Mouse (Mus musculus) megakaryocyte progenitor cell, adult 5-6 weeks (primary cell): ENCODE data around the gene Pth2. TPM values are rescaled to one million over a fixed set of nuclear protein-coding genes. Genes with fewer than 3 reads are reported as not detected.
A peak's percentile ranks its signal among the peaks of the same experiment; 100 is the strongest.

ENCODE experiments used
- ATAC-seq: replicated peaks from 2 replicates; pipeline ENCODE4 v1.8.0; 2016; ENCODE audit warnings: mild to moderate bottlenecking, moderate TSS enrichment, inconsistent platforms; ENCODE audit not compliant: poor library complexity
- total RNA-seq, 2 experiments: library from RNA; stranded (forward) in 1 of 2; stranded (reverse) in 1 of 2; fragments of 157-497, 149-512 nt in 1 of 2; fragments of 200-1000 nt in 1 of 2; gene quantifications; 2 replicates each; pipeline versions ENCODE4 v1.2.3 to v1.2.4; 2015 to 2017

The Pth2 gene
- total RNA-seq, 2 experiments from 2014 or later, result not detected

DNA sequence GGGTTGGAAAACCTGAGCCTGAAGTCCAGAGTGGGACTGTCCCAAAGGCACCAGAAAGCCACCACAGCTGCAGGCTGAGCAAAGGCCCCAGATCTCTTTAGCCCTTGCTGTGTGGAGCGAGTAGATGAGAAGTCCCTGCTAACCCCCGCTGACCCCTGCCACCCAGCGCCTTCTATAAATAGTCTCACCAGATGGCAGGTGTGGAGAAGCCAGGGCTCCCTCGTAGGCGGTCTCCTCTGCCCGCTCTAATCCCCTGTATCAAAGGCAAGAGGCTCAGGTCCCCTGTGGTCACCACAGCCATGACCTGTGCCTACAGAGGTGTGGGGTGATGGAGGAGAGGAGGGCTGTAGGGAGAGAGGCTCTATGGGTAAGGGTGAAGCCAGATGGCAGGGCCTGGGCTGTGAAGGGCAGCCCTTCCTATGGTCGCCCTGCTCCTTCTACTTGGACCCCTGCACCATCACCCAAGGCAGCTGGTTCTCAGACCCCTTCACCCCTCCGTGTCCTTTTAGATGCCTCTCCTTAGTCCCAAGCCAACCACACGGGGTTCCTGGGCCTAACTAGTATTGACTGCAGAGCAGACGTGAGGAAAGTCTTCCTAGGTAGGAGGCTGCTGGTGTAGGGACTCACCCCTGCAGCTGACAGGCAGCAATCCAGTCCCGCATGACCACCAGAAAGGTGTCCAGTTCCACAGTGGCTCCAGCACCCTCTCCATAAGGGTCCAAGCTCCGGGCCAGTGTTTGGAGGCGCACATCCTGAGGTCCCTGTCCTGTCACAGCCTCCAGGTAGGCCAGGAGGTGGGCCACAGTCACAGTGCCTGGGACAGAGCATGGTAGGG is 14.8 kb downstream of the Pth2 start:
- no peak for ATAC-seq

DNA sequence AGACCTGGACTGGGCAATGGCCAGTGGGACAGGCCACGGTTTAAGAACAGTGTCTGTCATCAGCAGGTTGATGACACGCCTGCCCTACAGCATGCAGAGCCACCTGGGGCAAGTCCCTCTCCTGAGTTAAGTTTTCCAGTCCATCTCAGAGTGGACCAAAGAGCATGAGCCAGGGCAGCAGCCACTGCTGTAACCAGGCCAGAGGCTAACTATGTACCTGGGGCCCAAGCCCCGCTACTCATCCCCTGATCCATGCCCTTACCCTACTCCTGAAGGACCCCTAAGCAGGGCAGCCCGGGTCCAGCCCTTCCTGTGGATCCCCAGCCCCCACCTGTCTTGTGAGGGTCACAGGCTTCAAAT is 15.4 kb downstream of the Pth2 start:
- ATAC-seq, result no peak

DNA sequence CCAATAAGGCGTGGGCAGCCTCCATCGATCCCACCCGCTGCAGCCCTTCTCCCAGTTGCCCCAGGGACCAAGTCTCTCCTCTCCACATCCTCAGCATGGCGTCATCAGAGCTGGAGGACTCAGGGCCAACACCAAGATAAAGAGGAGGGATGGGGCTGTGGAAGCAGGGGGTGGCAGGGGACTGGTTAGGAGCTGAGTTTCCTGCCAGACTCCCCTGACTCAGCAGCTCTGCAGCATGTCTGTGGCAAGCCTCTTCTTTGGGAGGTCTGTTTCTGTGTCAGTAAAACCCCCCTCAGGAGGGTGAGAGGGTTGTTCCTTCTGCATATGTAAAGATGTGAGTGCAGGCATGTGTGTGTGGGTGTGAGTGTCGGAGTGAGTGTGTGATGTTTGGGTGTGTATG is 16.2 kb downstream of the Pth2 start:
- ATAC-seq, result 0 out of 2 replicates have a peak, but pooled peaks have one; percentile 14

DNA sequence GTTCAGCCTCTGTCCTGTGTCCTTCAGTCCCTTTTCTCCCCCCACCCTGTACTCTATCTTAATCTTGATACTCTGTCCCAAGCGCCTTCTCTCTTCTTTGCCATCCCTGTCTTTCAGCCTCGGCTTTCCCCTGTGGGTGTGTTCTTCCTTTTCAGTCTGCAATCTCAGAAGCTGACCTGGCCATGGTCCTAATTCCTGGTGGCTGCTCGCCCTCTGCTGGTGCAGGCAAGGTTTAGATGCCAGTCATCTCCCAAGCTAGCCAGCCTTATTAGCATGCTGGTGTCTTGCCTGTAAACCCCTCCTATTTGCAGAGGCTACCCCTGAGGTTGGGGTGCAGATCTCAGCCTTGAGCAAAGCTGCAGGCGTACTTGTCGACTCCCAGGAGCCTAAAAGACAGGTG is 17.6 kb downstream of the Pth2 start:
- peak; percentile 81 for ATAC-seq

DNA sequence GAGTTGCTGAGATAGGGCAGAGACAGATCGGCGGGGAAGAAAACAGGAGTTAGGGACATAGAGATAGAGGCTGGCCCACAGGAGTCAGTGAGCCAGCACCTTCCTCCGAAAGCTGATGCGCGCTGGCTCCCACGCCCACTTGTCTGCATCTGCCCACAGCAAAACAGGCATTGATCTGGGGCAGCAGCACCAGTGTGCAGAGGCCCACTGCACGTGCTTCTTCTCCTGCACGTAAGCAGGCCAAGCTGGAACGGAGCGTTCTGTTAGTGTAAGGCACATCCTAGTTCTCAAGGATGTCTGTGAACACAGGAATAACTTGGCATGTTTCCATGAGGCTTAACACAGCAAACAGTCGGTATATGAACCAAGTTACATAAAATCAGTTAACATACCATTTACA is 18.2 kb downstream of the Pth2 start:
- ATAC-seq, result no peak

DNA sequence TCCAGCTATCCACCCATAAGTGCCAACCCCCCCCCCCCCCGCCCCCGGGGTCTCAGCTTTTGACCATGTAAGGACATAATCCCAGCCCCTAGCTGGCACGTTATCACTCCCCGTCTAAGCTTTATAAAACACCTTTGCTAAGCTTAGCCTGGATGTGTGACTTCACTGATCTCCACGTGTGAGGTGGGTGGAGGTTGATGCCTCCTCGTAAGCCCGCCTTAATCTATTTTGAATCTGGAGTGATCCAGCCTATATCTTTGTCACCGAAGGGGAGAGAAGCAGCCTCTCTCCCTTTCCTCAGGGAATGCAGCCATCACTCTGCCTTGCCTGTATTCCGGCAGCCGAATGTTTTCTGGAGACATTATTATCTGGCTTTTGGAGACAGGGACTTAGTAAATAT is 21.9 kb downstream of the Pth2 start:
- no peak for ATAC-seq

DNA sequence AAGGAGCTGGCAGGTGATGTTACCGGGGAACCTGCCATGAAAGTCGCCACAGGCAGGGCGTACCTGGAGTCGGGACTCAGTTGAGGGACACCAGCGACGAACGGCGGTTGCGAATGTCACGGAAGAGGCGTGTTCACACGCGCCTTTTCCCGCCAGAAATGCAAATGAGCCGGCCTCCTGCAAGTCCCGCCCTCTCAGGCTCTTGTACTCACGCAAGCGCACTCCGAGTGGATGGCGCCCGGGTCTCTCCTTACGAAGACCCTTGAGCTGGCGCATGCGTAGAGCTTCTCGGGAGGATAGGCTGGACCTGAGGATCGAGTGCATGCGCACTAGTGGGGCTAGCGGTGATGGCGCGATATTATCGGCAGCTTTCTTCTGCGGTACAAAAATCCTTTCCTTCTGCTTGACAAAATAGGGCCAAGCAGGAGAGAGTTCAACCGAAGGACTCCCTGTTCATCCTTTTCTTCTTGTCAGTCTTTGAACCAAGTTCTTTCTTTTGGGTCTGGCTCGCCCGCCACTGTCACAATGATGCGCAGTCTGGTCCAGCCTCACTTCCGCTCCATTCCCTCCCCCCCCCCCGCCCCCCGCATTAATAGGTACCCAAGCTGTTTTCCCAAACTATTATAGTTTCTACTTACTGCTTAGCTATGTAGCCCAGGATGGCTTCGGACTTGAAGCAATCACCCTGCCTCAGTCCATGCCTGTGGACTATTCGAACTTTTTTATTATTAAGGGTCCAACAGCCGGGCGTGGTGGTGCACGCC is 23.8 kb downstream of the Pth2 start, which contains the start of gene Ccdc155:
Gene Ccdc155 (minus strand): TSS at position 513 of the 764 bp plus-strand sequence.
- ATAC-seq, result peak; percentile 96

DNA sequence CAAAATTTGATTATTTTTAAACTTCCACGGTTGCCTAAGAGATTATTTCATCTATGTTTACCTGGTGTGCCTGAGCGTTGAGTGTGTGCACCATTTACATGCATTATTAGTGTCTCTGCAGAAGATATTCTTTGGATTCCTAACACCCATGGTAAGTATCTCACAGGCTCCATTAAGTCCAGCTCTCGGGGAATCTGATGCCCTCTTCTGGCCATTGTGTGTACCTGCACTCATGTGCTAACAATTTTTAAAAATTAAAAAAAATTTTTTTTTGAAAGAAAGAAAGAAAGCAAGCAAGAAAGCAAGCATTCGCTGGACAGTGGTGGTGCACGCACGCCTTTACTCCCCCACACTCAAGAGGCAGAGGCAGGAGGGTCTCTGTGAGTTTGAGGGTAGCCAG is 27.5 kb downstream of the Pth2 start:
- ATAC-seq, result no peak

DNA sequence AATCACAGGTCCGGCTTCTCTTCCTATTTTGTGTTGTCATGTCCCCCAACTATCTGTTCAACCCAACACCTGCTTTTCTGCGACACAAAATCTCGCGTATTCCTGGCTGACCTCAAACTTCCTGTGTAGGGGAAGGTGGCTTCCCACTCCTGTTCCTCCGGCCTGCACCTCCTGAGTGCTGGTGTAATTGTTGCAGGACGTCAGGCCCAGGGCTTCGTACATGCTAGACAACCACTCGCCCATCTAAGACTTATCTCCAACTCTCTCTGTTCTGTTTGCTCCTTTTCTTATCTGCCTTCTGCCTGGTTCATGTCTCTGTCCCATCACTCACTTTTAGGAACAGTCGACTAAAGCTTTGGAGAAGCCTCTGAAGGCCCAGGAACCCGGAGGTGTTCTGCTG is 30.3 kb downstream of the Pth2 start:
- ATAC-seq, result peak; percentile 21

DNA sequence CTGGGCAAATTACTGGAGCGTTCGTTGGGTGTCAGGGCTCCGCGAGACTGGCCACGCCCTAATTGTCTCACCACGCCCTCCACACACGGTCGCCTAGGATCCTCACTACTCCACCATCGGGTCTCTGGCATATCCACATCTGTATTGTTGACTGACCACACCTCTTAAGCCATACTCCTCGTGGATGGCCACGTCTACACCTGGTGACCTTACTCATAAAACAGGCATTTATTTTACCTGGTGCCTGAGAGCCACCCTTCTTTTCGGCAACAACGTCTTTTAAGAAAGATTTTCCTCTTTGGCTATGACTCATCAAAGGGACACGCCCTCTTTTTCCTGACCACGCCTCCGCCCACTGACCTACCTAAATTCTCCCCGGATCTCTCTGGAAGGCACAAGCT is 31.1 kb downstream of the Pth2 start, which contains the start of gene Dkkl1:
Gene Dkkl1 (minus strand): TSS at position 297 of the 401 bp plus-strand sequence.
- peak; percentile 87 for ATAC-seq

DNA sequence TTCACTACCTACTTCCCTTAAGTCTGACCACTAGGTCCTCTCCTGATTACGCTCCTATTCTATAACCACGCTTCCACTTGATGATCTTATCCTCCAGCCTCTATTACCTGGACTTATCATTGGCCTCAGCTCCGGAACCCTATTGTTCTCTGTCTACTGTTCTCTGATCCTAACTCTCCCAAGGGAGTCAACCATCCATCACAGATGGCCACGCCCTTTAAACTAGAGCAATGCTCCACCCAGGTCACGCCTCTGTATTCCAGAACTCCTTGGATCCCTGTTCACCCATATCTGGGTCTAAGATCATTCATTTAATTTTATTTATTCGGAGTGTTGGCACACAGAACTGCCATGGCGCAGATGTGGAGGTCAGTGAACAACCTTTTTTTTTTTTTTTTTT is 31.6 kb downstream of the Pth2 start:
- ATAC-seq, result no peak

DNA sequence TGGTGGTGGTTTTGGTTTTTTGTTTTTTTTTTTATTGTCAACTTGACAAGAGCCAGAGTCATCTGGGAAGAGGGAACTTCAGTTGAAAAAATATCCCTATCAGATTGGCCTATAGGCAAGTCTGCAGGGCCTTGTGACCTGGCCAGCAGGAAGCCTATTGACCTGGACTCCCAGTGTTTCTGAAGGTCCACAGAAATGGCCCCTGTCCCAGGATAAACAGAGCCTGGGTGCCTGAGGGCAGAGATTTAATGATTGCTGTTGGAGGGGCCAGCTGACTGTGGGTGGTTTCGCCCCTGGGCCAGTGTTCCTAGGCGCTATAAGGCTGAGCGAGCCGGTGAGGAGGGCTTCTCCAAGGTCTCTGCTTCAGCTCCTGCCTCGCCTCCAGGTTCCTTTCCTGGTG is 32.9 kb downstream of the Pth2 start:
- ATAC-seq, result no peak

DNA sequence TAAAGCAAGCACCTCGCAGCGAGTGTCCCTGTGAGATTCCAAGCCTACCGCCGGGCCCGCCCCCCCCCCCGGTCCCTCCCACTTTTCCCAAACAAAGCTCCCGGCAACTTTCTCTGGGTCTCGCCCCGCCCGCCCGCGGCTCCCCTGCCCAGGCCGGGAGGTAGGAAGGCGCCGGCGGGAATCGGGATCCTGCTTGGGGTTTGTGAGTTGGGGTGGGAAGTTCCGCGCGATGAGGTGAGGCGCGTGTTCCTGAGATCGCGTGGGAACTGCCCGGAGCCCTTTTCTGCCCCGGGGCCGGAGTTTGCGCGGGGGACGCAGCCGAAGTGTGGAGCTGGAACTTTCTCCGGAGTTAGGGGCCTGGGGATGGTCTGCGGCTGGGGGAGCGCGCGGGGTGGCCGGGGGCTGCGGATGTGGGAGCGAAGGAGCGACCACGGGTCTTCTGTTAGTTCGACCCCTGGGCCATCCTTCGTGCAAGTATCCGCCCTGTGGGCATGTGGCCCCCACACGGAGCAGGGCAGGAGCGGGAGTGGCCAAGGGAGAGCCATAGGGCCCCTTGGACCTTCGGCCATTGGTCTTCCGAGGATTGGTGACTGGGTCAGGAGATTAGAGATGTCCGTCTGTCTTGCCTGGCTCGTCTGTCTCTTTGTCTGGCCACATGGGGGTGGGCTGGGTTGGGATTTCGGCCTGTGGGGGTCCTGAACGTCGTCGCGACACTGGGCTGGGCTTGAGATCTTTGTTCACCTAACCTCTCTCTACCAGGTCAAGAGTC is 35.1 kb downstream of the Pth2 start, which contains the start of gene Tead2:
Gene Tead2 (plus strand): TSS at position 81 of the 769 bp plus-strand sequence.
- ATAC-seq, result no peak

DNA sequence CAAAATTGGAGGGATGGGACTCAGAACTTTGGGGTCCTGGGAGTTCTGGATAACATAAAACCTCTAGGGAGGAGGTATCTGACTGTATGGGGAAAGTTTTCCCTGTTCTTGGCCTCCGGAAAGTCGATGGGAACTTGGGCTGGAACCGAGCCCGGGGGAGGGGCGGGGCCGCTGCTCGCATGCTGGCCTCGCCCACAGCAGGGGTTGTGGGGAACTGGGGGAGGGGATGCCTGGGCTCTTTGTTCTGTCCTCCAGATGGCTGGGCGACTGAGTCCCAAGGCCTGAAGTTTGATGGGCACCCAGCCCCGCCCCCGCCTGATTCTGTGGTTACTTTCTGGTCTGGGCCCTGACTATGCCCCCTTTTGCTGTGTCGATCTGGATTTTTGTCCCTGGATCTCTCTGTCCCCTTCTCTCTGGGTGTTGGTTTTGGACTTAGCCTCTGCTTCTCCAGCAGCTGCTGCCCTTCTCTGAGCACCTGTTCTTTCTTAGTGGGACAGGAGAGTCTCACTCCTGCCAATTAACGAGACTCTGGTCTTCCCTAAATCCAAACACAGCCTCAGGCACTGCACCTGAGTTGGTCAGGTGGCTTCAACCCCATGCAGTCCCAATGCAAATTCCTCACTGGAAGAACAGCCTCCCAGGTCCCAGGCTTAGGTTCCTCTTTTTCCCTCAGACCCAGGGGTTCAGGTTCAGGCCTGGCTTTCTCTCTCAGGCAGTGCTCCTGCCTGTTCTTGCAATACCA is 35.8 kb downstream of the Pth2 start:
- ATAC-seq, result 0 out of 2 replicates have a peak, but pooled peaks have one; percentile 7

DNA sequence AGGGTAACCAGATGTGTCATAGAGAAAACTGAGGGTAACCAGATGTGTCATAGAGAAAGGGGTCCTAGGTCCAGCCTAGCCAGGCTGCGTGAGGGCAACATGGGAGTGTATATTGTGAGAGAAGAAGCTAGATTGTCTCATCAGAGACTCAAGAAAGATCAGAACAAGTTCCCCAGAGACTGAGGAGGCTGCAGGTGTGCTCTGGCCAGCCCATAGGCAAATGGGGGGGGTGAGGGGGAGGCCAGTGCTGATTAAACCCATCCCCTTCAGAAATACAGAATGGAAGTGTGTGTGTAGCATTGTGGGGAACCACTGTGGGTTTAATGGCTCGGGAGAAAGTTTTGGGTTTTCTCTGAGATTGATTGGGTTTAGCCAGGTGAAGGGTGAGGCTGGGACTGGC is 40.9 kb downstream of the Pth2 start:
- ATAC-seq, result no peak

DNA sequence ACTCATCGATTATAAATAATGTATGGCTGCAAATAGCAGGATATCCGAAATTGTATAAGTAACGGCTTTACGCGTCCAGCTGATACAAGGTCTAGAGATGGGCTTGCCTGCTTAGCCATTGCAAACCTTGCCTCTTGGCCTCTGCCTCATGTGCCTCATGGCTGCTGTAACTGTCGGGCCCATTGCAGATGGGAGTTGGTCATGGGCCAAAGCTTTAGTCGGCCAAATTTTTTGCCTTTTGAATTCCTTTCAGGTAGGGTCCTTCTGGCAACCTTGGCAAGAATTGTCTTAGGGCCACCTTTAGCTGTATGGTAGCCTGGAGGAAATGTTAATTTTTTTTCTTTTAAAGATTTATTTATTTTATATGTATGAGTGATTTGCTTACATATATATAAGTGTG is 44.0 kb downstream of the Pth2 start:
- no peak for ATAC-seq

DNA sequence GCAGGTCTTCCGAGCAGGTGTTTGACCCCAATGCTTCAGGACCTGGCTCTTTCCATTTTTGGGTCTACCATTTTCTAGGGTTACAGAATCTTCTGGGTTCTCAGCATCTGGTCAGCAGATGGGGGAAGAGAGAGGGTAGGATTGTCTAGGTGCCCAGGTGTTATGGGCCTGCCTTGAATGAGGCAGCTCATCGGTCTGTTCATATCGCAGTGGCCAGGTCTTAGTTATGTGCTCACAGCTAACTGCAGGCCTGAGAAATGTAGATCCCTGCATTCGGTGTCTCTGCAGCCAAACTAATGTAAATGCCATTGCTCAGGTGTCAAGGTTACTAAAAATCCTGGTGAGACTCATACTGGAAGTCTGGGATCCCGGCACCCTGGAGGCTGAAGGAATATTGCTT is 45.6 kb downstream of the Pth2 start:
- no peak for ATAC-seq

DNA sequence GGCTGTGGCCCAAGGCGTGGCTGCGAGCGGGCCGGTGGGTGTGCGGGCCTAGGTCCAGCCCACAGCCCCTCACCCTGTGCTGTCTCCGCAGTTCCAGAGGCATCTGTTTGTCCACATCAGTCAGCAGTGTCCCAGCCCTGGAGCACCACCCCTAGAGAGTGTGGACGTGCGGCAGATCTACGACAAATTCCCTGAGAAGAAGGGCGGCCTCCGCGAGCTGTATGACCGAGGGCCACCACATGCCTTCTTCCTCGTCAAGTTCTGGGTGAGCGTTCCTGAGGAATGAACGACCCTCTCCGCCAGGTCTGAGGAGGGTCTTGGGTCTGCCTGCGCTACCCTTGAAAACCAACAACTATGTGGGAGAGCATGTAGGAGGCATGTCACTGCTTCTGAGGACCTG is 47.8 kb downstream of the Pth2 start:
- no peak for ATAC-seq

DNA sequence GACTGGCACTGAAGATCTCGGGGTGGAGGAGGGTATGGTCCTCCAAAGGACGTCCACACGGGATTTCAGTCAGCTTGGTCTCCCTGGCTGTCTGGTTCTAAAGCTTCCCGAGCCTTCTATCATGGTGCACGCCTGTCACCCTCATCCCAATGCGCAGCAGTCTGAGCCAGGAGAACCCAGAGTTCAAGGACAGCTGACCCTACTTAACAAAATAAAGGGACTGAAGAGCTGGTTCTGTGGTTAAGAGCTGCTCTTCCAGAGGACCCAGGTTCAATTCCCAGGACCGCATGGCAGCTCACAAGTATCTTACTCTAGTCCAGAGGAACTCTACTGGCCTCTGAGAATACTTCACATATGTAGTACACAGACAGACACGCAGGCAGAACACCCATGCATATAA is 48.3 kb downstream of the Pth2 start:
- no peak for ATAC-seq

DNA sequence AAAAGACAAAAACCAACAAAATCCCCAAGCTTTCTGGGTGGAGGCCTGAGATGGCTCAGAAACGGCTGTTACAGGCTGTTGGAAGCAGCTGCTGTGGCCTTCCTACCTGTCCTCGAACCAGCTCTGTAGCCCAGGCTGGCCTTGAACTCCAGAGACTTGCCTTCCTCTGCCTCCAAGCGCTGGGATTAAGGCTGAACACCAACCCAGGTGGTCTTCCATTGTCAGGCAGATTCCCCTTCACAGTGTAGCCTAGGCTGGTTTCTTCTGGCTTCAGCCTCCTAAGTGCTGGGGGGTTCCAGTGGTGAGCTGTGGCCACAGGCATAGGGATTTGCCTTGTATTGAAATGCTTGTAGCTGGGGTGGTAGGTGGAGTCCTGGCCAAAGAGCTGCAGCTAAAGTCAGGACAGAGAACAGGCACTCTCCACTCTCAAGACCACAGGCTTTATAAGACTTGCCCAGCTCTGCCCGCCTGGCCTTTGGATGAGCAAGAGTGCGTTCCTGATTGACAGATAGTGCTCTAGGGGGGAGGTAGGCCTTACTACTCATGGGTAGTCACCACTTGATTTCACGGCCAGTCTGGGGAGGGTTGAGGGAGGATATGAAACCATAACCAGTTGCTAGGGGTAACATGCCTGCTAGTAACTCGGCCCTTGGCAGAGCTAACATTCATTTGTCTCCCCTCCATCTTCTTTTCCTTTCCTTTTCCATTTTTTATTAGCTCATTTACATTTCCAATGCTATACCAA is 48.8 kb downstream of the Pth2 start:
- ATAC-seq, result no peak
